Comparison of ENCODE assay signal across 17 mouse cellular contexts in genomic region chr12:72057780-72058179, GRCm38 (mm10). TPM values are rescaled to one million over a fixed set of nuclear protein-coding genes. Genes with fewer than 3 reads are reported as not detected.
"Had no signal": no experiment of that assay in that cellular context is flagged by ENCODE, and none has a peak within 500 bp of the region (broad histone marks: within the 10 kb centered on the region; RNA-seq: fewer than 3 reads in every experiment).

No protein-coding gene starts in this region.

- H3K4me2 ChIP-seq: neural tube, embryonic 13.5 days; neural tube, embryonic 15.5 days; stomach, embryonic 15.5 days had no signal

- H3K27me3 ChIP-seq: neural tube, embryonic 13.5 days; neural tube, embryonic 15.5 days; stomach, embryonic 15.5 days had no signal

- H3K36me3 ChIP-seq: neural tube, embryonic 13.5 days; neural tube, embryonic 15.5 days; stomach, embryonic 15.5 days had no signal

- DNase-seq: retina, postnatal 1 day; right cerebral cortex, adult 18-20 months; right cerebral cortex, postnatal 14 days; right cerebral cortex, postnatal 25 days; right cerebral cortex, postnatal 4 days; spleen, adult 18-20 months; thymus, adult 18-20 months; thymus, adult 2 months; thymus, postnatal 14 days; thymus, postnatal 25 days; thymus, postnatal 36 days; thymus, postnatal 4 days had no signal

- H3K9ac ChIP-seq: neural tube, embryonic 13.5 days; neural tube, embryonic 15.5 days; stomach, embryonic 15.5 days had no signal

- H3K9me3 ChIP-seq: neural tube, embryonic 13.5 days; neural tube, embryonic 15.5 days; stomach, embryonic 15.5 days had no signal

- H3K27ac ChIP-seq: neural tube, embryonic 13.5 days; neural tube, embryonic 15.5 days; stomach, embryonic 15.5 days; stomach, postnatal 0 days had no signal

- H3K4me1 ChIP-seq: neural tube, embryonic 13.5 days; neural tube, embryonic 15.5 days; stomach, embryonic 15.5 days had no signal

- H3K4me3 ChIP-seq: neural tube, embryonic 13.5 days; neural tube, embryonic 15.5 days; stomach, embryonic 15.5 days had no signal

RNA-seq across cellular contexts. Expression of gene L3hypdh, which starts 27.5 kb away (rescaled TPM):
- total RNA-seq: neutrophil, adult 5-6 weeks had no signal
